16 mouse cellular contexts compared by ENCODE assay signal in the genomic region with DNA sequence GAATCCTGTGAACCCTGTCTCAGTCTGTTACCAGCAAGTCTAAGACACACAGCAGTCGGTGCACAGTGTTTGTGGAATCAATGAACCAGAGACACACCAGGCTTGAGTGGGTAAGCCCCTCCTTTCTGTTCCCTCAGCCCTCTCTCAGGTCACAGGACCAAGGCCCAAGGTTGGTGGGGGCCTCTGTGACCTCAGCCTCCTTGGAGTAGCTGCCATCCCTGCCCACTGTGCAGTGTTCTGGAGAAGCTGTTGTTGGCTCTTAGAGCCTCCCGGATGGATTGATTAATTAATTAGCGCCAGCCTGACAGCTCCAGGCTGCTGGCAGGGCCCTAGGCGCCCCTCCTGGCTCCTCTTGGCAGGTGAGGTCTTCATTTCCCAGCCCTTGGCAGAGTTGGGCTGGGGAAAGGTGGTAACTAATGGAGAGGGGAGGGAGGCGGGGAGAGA. TPM values are rescaled to one million over a fixed set of nuclear protein-coding genes. Genes with fewer than 3 reads are reported as not detected.
DNase-seq lines count a peak whose midpoint lies in the region; ATAC-seq and TF ChIP-seq lines count a peak whose summit lies in the region.
"Had no signal": no experiment of that assay in that cellular context is flagged by ENCODE, and none has a peak within 500 bp of the region (broad histone marks: within the 10 kb centered on the region; RNA-seq: fewer than 3 reads in every experiment).

No protein-coding gene starts in this region.

- no peaks in the 10 kb centered on the region for H3K36me3 ChIP-seq in embryonic facial prominence, embryonic 12.5 days
- no peaks in the 10 kb centered on the region for H3K36me3 ChIP-seq in embryonic facial prominence, embryonic 10.5 days (replicated peaks)
- no peaks in the 10 kb centered on the region for H3K36me3 ChIP-seq in kidney, embryonic 15.5 days
- H3K36me3 ChIP-seq in hindbrain, embryonic 16.5 days (ENCODE audit: control insufficient read depth, insufficient read depth, low read length), result no peaks in the 10 kb centered on the region
- no peaks in the 10 kb centered on the region for H3K36me3 ChIP-seq in midbrain, postnatal 0 days (ENCODE audit: insufficient read depth, low read length)
- H3K36me3 ChIP-seq: limb, embryonic 12.5 days; liver, embryonic 15.5 days; neural tube, embryonic 13.5 days had no signal

- no peak for DNase-seq in embryonic facial prominence, embryonic 10.5 days (ENCODE audit: low spot score)
- DNase-seq in kidney, postnatal 14 days, result no peak
- DNase-seq in midbrain, postnatal 0 days (ENCODE audit: low spot score), result peak; percentile 79
- DNase-seq in thymus, postnatal 0 days (ENCODE audit: low spot score), result no peak
- DNase-seq in spleen, postnatal 10 days (ENCODE audit: low spot score in 2 of 2), result no peak
- DNase-seq: adrenal gland, postnatal 14 days; heart, adult 2 months; heart, postnatal 14 days; layer of hippocampus, postnatal 36 days; lung, postnatal 14 days had no signal

- 0 out of 2 replicates have a peak, but pooled peaks have one; percentile 47 for ATAC-seq in embryonic facial prominence, embryonic 12.5 days (ENCODE audit: insufficient number of reproducible peaks, insufficient read depth, low FRiP score, low TSS enrichment)
- ATAC-seq in kidney, embryonic 15.5 days (replicated peaks; ENCODE audit: low FRiP score), result peak; percentile 70
- peak; percentile 82 for ATAC-seq in hindbrain, embryonic 16.5 days
- peak; percentile 41 for ATAC-seq in midbrain, postnatal 0 days (ENCODE audit: low FRiP score)

- H3K4me2 ChIP-seq in embryonic facial prominence, embryonic 12.5 days (replicated peaks), result no peak overlapping the region
- H3K4me2 ChIP-seq in kidney, embryonic 15.5 days, result no peak overlapping the region
- no peak overlapping the region for H3K4me2 ChIP-seq in hindbrain, embryonic 16.5 days (ENCODE audit: low read length)
- no peak overlapping the region for H3K4me2 ChIP-seq in midbrain, postnatal 0 days (ENCODE audit: low read depth, low read length, poor library complexity, severe bottlenecking)
- H3K4me2 ChIP-seq: limb, embryonic 12.5 days; liver, embryonic 15.5 days; neural tube, embryonic 13.5 days had no signal

- H3K9me3 ChIP-seq in embryonic facial prominence, embryonic 12.5 days, result no peaks in the 10 kb centered on the region
- H3K9me3 ChIP-seq in embryonic facial prominence, embryonic 10.5 days, result no peaks in the 10 kb centered on the region
- no peaks in the 10 kb centered on the region for H3K9me3 ChIP-seq in kidney, embryonic 15.5 days (replicated peaks)
- no peaks in the 10 kb centered on the region for H3K9me3 ChIP-seq in hindbrain, embryonic 16.5 days (ENCODE audit: control insufficient read depth, low read length)
- H3K9me3 ChIP-seq in midbrain, postnatal 0 days (ENCODE audit: low read length), result no peaks in the 10 kb centered on the region
- H3K9me3 ChIP-seq: limb, embryonic 12.5 days; liver, embryonic 15.5 days; neural tube, embryonic 13.5 days had no signal

- H3K27ac ChIP-seq in embryonic facial prominence, embryonic 12.5 days, result no peak overlapping the region
- H3K27ac ChIP-seq in embryonic facial prominence, embryonic 10.5 days (replicated peaks), result no peak overlapping the region
- no peak overlapping the region for H3K27ac ChIP-seq in kidney, embryonic 15.5 days
- H3K27ac ChIP-seq in hindbrain, embryonic 16.5 days (ENCODE audit: low read depth, low read length), result no peak overlapping the region
- H3K27ac ChIP-seq in midbrain, postnatal 0 days (ENCODE audit: low read depth, low read length), result no peak overlapping the region
- H3K27ac ChIP-seq: heart, adult 2 months; limb, embryonic 12.5 days; liver, embryonic 15.5 days; neural tube, embryonic 13.5 days had no signal

- WGBS in embryonic facial prominence, embryonic 12.5 days, result 49% methylated on average over 5 of the region's 5 CpGs
- 47% methylated on average over 5 of the region's 5 CpGs for WGBS in embryonic facial prominence, embryonic 10.5 days
- 35% methylated on average over 5 of the region's 5 CpGs for WGBS in kidney, embryonic 15.5 days
- WGBS in hindbrain, embryonic 16.5 days, result 30% methylated on average over 5 of the region's 5 CpGs
- WGBS in midbrain, postnatal 0 days, result 28% methylated on average over 5 of the region's 5 CpGs

- peaks cover 7% of the 10 kb centered on the region; the same call in 1 of the 2 replicates for H3K4me1 ChIP-seq in embryonic facial prominence, embryonic 12.5 days
- peaks cover 17% of the 10 kb centered on the region for H3K4me1 ChIP-seq in embryonic facial prominence, embryonic 10.5 days
- peaks cover 28% of the 10 kb centered on the region for H3K4me1 ChIP-seq in kidney, embryonic 15.5 days
- peaks cover 12% of the 10 kb centered on the region for H3K4me1 ChIP-seq in hindbrain, embryonic 16.5 days (ENCODE audit: control insufficient read depth, insufficient read depth, low read depth, low read length)
- no peaks in the 10 kb centered on the region for H3K4me1 ChIP-seq in midbrain, postnatal 0 days (ENCODE audit: insufficient read depth, low read length)
- H3K4me1 ChIP-seq: liver, embryonic 15.5 days had no signal

- TF ChIP-seq CTCF in midbrain, postnatal 0 days (IDR thresholded peaks at IDR 0.05), result no peak

- H3K27me3 ChIP-seq in embryonic facial prominence, embryonic 12.5 days, result no peaks in the 10 kb centered on the region
- no peaks in the 10 kb centered on the region for H3K27me3 ChIP-seq in embryonic facial prominence, embryonic 10.5 days (replicated peaks; ENCODE audit: low read depth, poor library complexity, severe bottlenecking)
- H3K27me3 ChIP-seq in kidney, embryonic 15.5 days, result 0 out of 2 replicates have a peak, but pooled peaks cover 4% of the 10 kb centered on the region
- H3K27me3 ChIP-seq in hindbrain, embryonic 16.5 days (replicated peaks; ENCODE audit: control insufficient read depth, insufficient read depth, low read length), result no peaks in the 10 kb centered on the region
- no peaks in the 10 kb centered on the region for H3K27me3 ChIP-seq in midbrain, postnatal 0 days (ENCODE audit: insufficient read depth, low read length)
- H3K27me3 ChIP-seq: neural tube, embryonic 13.5 days had no signal

- no peak overlapping the region for H3K4me3 ChIP-seq in embryonic facial prominence, embryonic 12.5 days
- no peak overlapping the region for H3K4me3 ChIP-seq in embryonic facial prominence, embryonic 10.5 days
- no peak overlapping the region for H3K4me3 ChIP-seq in kidney, embryonic 15.5 days (replicated peaks)
- no peak overlapping the region for H3K4me3 ChIP-seq in hindbrain, embryonic 16.5 days (ENCODE audit: low read length)
- H3K4me3 ChIP-seq in midbrain, postnatal 0 days (ENCODE audit: low read depth, low read length), result no peak overlapping the region
- H3K4me3 ChIP-seq: heart, adult 2 months; limb, embryonic 12.5 days; liver, embryonic 15.5 days; neural tube, embryonic 13.5 days had no signal

- no peak overlapping the region for H3K9ac ChIP-seq in embryonic facial prominence, embryonic 12.5 days
- H3K9ac ChIP-seq in kidney, embryonic 15.5 days, result no peak overlapping the region
- H3K9ac ChIP-seq in hindbrain, embryonic 16.5 days (ENCODE audit: low read depth, low read length), result no peak overlapping the region
- no peak overlapping the region for H3K9ac ChIP-seq in midbrain, postnatal 0 days (replicated peaks; ENCODE audit: low read length, poor library complexity, severe bottlenecking)
- H3K9ac ChIP-seq: limb, embryonic 12.5 days; liver, embryonic 15.5 days; neural tube, embryonic 13.5 days had no signal

RNA-seq across cellular contexts. Expression of gene Mdga1, which starts 22.6 kb away (rescaled TPM):
- polyA plus RNA-seq in embryonic facial prominence, embryonic 12.5 days (2016; fragmentation: Nextera tagmentation; extraction: Ambion mirVana), result 2.4 and 4.0 TPM in 2 replicates
- 1.2 and 1.7 TPM in 2 replicates for polyA plus RNA-seq in embryonic facial prominence, embryonic 10.5 days (2016; fragmentation: Nextera tagmentation; extraction: Ambion mirVana)
- 1.0 and 2.1 TPM in 2 replicates for polyA plus RNA-seq in kidney, embryonic 15.5 days (2015; fragmentation: Nextera tagmentation; extraction: Ambion mirVana)
- polyA plus RNA-seq in hindbrain, embryonic 16.5 days (2015; fragmentation: Nextera tagmentation; extraction: Ambion mirVana), result 13.9 and 14.0 TPM in 2 replicates
- 64.7 and 81.3 TPM in 2 replicates for total RNA-seq in midbrain, postnatal 0 days (2014; rRNA removed)
- polyA plus RNA-seq in midbrain, postnatal 0 days (2015; fragmentation: Nextera tagmentation; extraction: Ambion mirVana), result 12.7 and 16.9 TPM in 2 replicates
- 1.3 and 2.6 TPM in 2 replicates for polyA plus RNA-seq in thymus, postnatal 0 days (2015; fragmentation: Nextera tagmentation; extraction: Ambion mirVana)

RNA-seq across cellular contexts. Expression of gene Zfand3, which starts 57.2 kb away (rescaled TPM):
- polyA plus RNA-seq in embryonic facial prominence, embryonic 12.5 days (2016; fragmentation: Nextera tagmentation; extraction: Ambion mirVana), result 68.1 and 70.3 TPM in 2 replicates
- 59.1 and 62.5 TPM in 2 replicates for polyA plus RNA-seq in embryonic facial prominence, embryonic 10.5 days (2016; fragmentation: Nextera tagmentation; extraction: Ambion mirVana)
- polyA plus RNA-seq in kidney, embryonic 15.5 days (2015; fragmentation: Nextera tagmentation; extraction: Ambion mirVana), result 53.0 and 58.4 TPM in 2 replicates
- 53.3 and 58.2 TPM in 2 replicates for polyA plus RNA-seq in hindbrain, embryonic 16.5 days (2015; fragmentation: Nextera tagmentation; extraction: Ambion mirVana)
- total RNA-seq in midbrain, postnatal 0 days (2014; rRNA removed), result 72.2 and 90.9 TPM in 2 replicates
- polyA plus RNA-seq in midbrain, postnatal 0 days (2015; fragmentation: Nextera tagmentation; extraction: Ambion mirVana), result 41.3 and 45.2 TPM in 2 replicates
- 35.0 and 40.1 TPM in 2 replicates for polyA plus RNA-seq in thymus, postnatal 0 days (2015; fragmentation: Nextera tagmentation; extraction: Ambion mirVana)
